Mouse (Mus musculus) limb, embryonic 14.5 days (tissue): ENCODE data around the gene Mfsd4b1. TPM values are rescaled to one million over a fixed set of nuclear protein-coding genes. Genes with fewer than 3 reads are reported as not detected.

Experiments
- ATAC-seq: fragments of 200-750 bp; cut with Nextera tagmentation; 2 replicates; pipeline ENCODE4 v1.8.0; 2017; ENCODE audit warnings: low read depth, moderate number of reproducible peaks, moderate TSS enrichment; ENCODE audit not compliant: low FRiP score
- DNase-seq: peaks from one replicate; pipeline ENCODE4 v3.0.0-alpha.2; 2015; ENCODE audit warnings: low spot score
- H3K27ac ChIP-seq: fragments of 300-500 bp; sonication (generic); replicated peaks from 2 replicates; pipeline ENCODE4 v1.5.1; 2014; ENCODE audit warnings: low read depth, mild to moderate bottlenecking, low read length, moderate library complexity, mixed read lengths
- H3K27me3 ChIP-seq: fragments of 300-500 bp; sonication (generic); 2 replicates; pipeline ENCODE4 v1.6.1; 2014; ENCODE audit warnings: low read length, mixed read lengths; ENCODE audit not compliant: control insufficient read depth, insufficient read depth
- H3K36me3 ChIP-seq: fragments of 300-500 bp; sonication (generic); 2 replicates; pipeline ENCODE4 v1.6.1; 2014; ENCODE audit warnings: mild to moderate bottlenecking, low read length, moderate library complexity, mixed read lengths; ENCODE audit not compliant: control insufficient read depth, insufficient read depth
- H3K4me1 ChIP-seq: fragments of 300-500 bp; sonication (generic); 2 replicates; pipeline ENCODE4 v1.6.1; 2014; ENCODE audit warnings: antibody characterized with exemption, low read length, mixed read lengths; ENCODE audit not compliant: control insufficient read depth, insufficient read depth
- H3K4me2 ChIP-seq: fragments of 300-500 bp; sonication (generic); replicated peaks from 2 replicates; pipeline ENCODE4 v1.6.1; 2014; ENCODE audit warnings: low read depth, mild to moderate bottlenecking, low read length, moderate library complexity; ENCODE audit not compliant: severe bottlenecking
- H3K4me3 ChIP-seq: fragments of 300-500 bp; sonication (generic); replicated peaks from 2 replicates; pipeline ENCODE4 v1.5.1; 2014; ENCODE audit warnings: low read length
- H3K9ac ChIP-seq: fragments of 300-500 bp; sonication (generic); 2 replicates; pipeline ENCODE4 v1.6.1; 2014; ENCODE audit warnings: mild to moderate bottlenecking, low read depth, low read length, moderate library complexity; ENCODE audit not compliant: severe bottlenecking
- H3K9me3 ChIP-seq: fragments of 300-500 bp; sonication (generic); 2 replicates; pipeline ENCODE4 v1.6.1; 2016; ENCODE audit warnings: low read length; ENCODE audit not compliant: control insufficient read depth
- POLR2A ChIP-seq: fragments of 200-500 bp; IDR thresholded peaks from 2 replicates; pipeline ENCODE4 v1.8.0; 2012; ENCODE audit warnings: inconsistent platforms, mild to moderate bottlenecking, moderate library complexity, borderline replicate concordance; ENCODE audit not compliant: insufficient read depth, insufficient read length; ENCODE audit errors: extremely low read depth
- WGBS: fragments of 180-500 bp; shearing (Covaris S2); extraction: QIAGEN DNeasy Blood & Tissue Kit; methylation state at CpG from one replicate; pipeline ENCODE4 v1.1.7; 2014; 5-methylcytosine and 5-hydroxymethylcytosine counted together
- polyA plus RNA-seq, 2 experiments: library from polyadenylated mRNA; depleted of rRNA in 1 of 2; stranded (reverse) in 1 of 2; unstranded in 1 of 2; fragments of >200 nt; fragmentation: Nextera tagmentation in 1 of 2; extraction: Ambion mirVana in 1 of 2; gene quantifications; 2 replicates each; pipeline versions ENCODE4 v1.2.1 to v1.2.3; 2012 to 2014

Gene Mfsd4b1
- polyA plus RNA-seq, 2 experiments, result 0.16 to 0.17 TPM

- no peaks in the 10 kb centered on the region for H3K27me3 ChIP-seq
- H3K4me3 ChIP-seq, result no peak overlapping the region
- H3K36me3 ChIP-seq, result no peaks in the 10 kb centered on the region
- DNase-seq (no peak), ATAC-seq (no peak)
- H3K9me3 ChIP-seq, result no peaks in the 10 kb centered on the region
- no peak overlapping the region for H3K4me2 ChIP-seq
- WGBS, result 85% methylated on average over 4 of the region's 4 CpGs
- TF ChIP-seq POLR2A, result no peak
- H3K9ac ChIP-seq, result no peak overlapping the region
- peaks cover 8% of the 10 kb centered on the region; the same call in 1 of the 2 replicates for H3K4me1 ChIP-seq
- H3K27ac ChIP-seq, result no peak overlapping the region
Observed at GRCm38 (mm10) chr10:40007953-40008352, 17.1 kb downstream of the Mfsd4b1 start.

GRCm38 (mm10) chr10:40006963-40007362 is 18.1 kb downstream of the Mfsd4b1 start:
- H3K36me3 ChIP-seq, result no peaks in the 10 kb centered on the region
- H3K4me2 ChIP-seq, result no peak overlapping the region
- no peaks in the 10 kb centered on the region for H3K9me3 ChIP-seq
- TF ChIP-seq POLR2A, result no peak
- DNase-seq, result no peak
- H3K27ac ChIP-seq, result no peak overlapping the region
- 80% methylated on average over 10 of the region's 10 CpGs for WGBS
- ATAC-seq, result no peak
- peaks cover 8% of the 10 kb centered on the region; the same call in 1 of the 2 replicates for H3K4me1 ChIP-seq
- no peak overlapping the region for H3K9ac ChIP-seq
- no peak overlapping the region for H3K4me3 ChIP-seq
- H3K27me3 ChIP-seq, result no peaks in the 10 kb centered on the region

GRCm38 (mm10) chr10:40000746-40001145 is 24.3 kb downstream of the Mfsd4b1 start:
- TF ChIP-seq POLR2A, result no peak
- no peaks in the 10 kb centered on the region for H3K36me3 ChIP-seq
- H3K4me2 ChIP-seq, result no peak overlapping the region
- H3K9ac ChIP-seq, result no peak overlapping the region
- DNase-seq, result no peak
- H3K9me3 ChIP-seq, result no peaks in the 10 kb centered on the region
- H3K27ac ChIP-seq, result no peak overlapping the region
- WGBS, result 90% methylated on average over 2 of the region's 2 CpGs
- no peak for ATAC-seq
- no peaks in the 10 kb centered on the region for H3K27me3 ChIP-seq
- H3K4me3 ChIP-seq, result no peak overlapping the region
- peaks cover 6% of the 10 kb centered on the region; the same call in 1 of the 2 replicates for H3K4me1 ChIP-seq

DNA sequence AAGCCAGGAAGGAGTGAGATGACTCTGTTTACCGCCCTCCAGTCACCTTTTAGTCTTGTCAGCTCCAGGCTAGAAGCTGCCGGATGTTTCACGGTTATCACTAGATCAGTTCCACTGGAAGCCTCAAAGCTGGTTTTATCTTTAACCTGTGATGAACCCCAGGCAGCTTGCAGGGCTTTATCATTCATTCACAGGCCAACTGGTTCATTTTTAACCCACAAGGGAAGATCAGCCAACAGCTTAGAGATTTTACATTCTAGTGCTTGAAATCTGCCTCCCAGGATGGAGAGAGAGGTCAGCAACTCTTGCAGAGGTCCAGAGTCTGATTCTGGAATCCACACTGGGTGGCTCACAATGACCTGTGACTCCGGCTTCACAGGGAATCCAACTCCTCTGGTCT is 33.9 kb downstream of the Mfsd4b1 start:
- no peaks in the 10 kb centered on the region for H3K4me1 ChIP-seq
- no peaks in the 10 kb centered on the region for H3K27me3 ChIP-seq
- 0 out of 2 replicates have a peak, but pooled peaks cover 3% of the 10 kb centered on the region for H3K9me3 ChIP-seq
- H3K4me3 ChIP-seq, result no peak overlapping the region
- no peak overlapping the region for H3K9ac ChIP-seq
- ATAC-seq (no peak), DNase-seq (no peak)
- TF ChIP-seq POLR2A, result no peak
- H3K27ac ChIP-seq, result no peak overlapping the region
- no peak overlapping the region for H3K4me2 ChIP-seq
- H3K36me3 ChIP-seq, result no peaks in the 10 kb centered on the region
- WGBS, result 82% methylated on average over 4 of the region's 4 CpGs

- ATAC-seq (no peak), DNase-seq (no peak)
- Histone ChIP-seq H3K9me3 (no peaks in the 10 kb centered on the region), H3K4me1 (no peaks in the 10 kb centered on the region), H3K27ac (no peak within 1 kb of the TSS), H3K4me3 (no peak within 1 kb of the TSS), H3K4me2 (no peak within 1 kb of the TSS), H3K27me3 (no peaks in the 10 kb centered on the region), H3K9ac (no peak within 1 kb of the TSS), H3K36me3 (no peaks in the 10 kb centered on the region)
- 88% methylated on average over 12 of the region's 12 CpGs for WGBS
- TF ChIP-seq POLR2A, result no peak
Observed at GRCm38 (mm10) chr10:39986466-39986865, 38.6 kb downstream of the Mfsd4b1 start, which contains the start of gene Mfsd4b5. TSS of gene Mfsd4b5 (minus strand) at chr10:39986646.

GRCm38 (mm10) chr10:39982604-39983003 is 42.5 kb downstream of the Mfsd4b1 start:
- peaks cover 7% of the 10 kb centered on the region; the same call in 1 of the 2 replicates for H3K9me3 ChIP-seq
- TF ChIP-seq POLR2A, result no peak
- no peak overlapping the region for H3K4me2 ChIP-seq
- no peaks in the 10 kb centered on the region for H3K4me1 ChIP-seq
- 27% methylated on average over 5 of the region's 5 CpGs for WGBS
- H3K27ac ChIP-seq, result no peak overlapping the region
- no peaks in the 10 kb centered on the region for H3K36me3 ChIP-seq
- no peak for ATAC-seq
- no peak overlapping the region for H3K9ac ChIP-seq
- no peaks in the 10 kb centered on the region for H3K27me3 ChIP-seq
- no peak for DNase-seq
- H3K4me3 ChIP-seq, result no peak overlapping the region
